Mouse (Mus musculus) lung, embryonic 14.5 days (tissue): ENCODE results near the gene Dgkz. TPM values are rescaled to one million over a fixed set of nuclear protein-coding genes. Genes with fewer than 3 reads are reported as not detected.
A peak's percentile ranks its signal among the peaks of the same experiment; 100 is the strongest.

Experiments
- ATAC-seq: fragments of 200-750 bp; cut with Nextera tagmentation; 2 replicates; pipeline ENCODE4 v1.8.0; 2017; ENCODE audit warnings: mild to moderate bottlenecking, moderate TSS enrichment, moderate library complexity; ENCODE audit not compliant: insufficient read depth
- DNase-seq: peaks from one replicate; pipeline ENCODE4 v3.0.0-alpha.2; 2015
- H3K27ac ChIP-seq: fragments of 300-500 bp; sonication (generic); 2 replicates; pipeline ENCODE4 v1.5.1; 2014; ENCODE audit warnings: low read depth, mild to moderate bottlenecking, moderate library complexity
- H3K27me3 ChIP-seq: fragments of 300-500 bp; sonication (generic); 2 replicates; pipeline ENCODE4 v1.6.1; 2014; ENCODE audit warnings: low read length, control low read depth; ENCODE audit not compliant: insufficient read depth
- H3K36me3 ChIP-seq: fragments of 300-500 bp; sonication (generic); 2 replicates; pipeline ENCODE4 v1.6.1; 2014; ENCODE audit warnings: control low read depth; ENCODE audit not compliant: insufficient read depth
- H3K4me1 ChIP-seq: fragments of 300-500 bp; sonication (generic); 2 replicates; pipeline ENCODE4 v1.6.1; 2014; ENCODE audit warnings: antibody characterized with exemption, control low read depth; ENCODE audit not compliant: insufficient read depth
- H3K4me2 ChIP-seq: fragments of 300-500 bp; sonication (generic); 2 replicates; pipeline ENCODE4 v1.6.1; 2014; ENCODE audit warnings: mild to moderate bottlenecking
- H3K4me3 ChIP-seq: fragments of 300-500 bp; sonication (generic); 2 replicates; pipeline ENCODE4 v1.5.1; 2014; ENCODE audit warnings: low read depth, low read length
- H3K9ac ChIP-seq: fragments of 300-500 bp; sonication (generic); 2 replicates; pipeline ENCODE4 v1.6.1; 2014
- H3K9me3 ChIP-seq: fragments of 300-500 bp; sonication (generic); 2 replicates; pipeline ENCODE4 v1.6.1; 2016; ENCODE audit warnings: low read depth, low read length, control low read depth
- CTCF ChIP-seq: IDR thresholded peaks from 2 replicates; pipeline ENCODE4 v1.5.1; 2016; ENCODE audit warnings: antibody characterized with exemption, low read depth
- WGBS: fragments of 180-500 bp; shearing (Covaris S2); extraction: QIAGEN DNeasy Blood & Tissue Kit; methylation state at CpG from one replicate; pipeline ENCODE4 v1.1.7; 2014; 5-methylcytosine and 5-hydroxymethylcytosine counted together
- polyA plus RNA-seq: library from polyadenylated mRNA; unstranded; fragments of >200 nt; fragmentation: Nextera tagmentation; extraction: Ambion mirVana; gene quantifications from 2 replicates; pipeline ENCODE4 v1.2.1, GENCODE M21; 2014

Gene Dgkz
- polyA plus RNA-seq, 1 experiment from 2014 or later = 63.9 TPM

GRCm38 (mm10) chr2:91947397-91948150 is 28.1 kb downstream of the Dgkz start:
- Histone ChIP-seq H3K4me3 (no peak overlapping the region), H3K9me3 (no peaks in the 10 kb centered on the region), H3K27me3 (no peaks in the 10 kb centered on the region), H3K4me2 (peak overlapping the region; percentile 25; the same call in 1 of the 2 replicates), H3K4me1 (peaks cover 20% of the 10 kb centered on the region), H3K9ac (no peak overlapping the region; the same call in 1 of the 2 replicates), H3K27ac (peak overlapping the region; percentile 59), H3K36me3 (peaks cover 10% of the 10 kb centered on the region)
- ATAC-seq (no peak), DNase-seq (no peak)
- no peak for TF ChIP-seq CTCF
- 60% methylated on average over 11 of the region's 11 CpGs for WGBS

GRCm38 (mm10) chr2:91946836-91947235 is 28.8 kb downstream of the Dgkz start:
- Histone ChIP-seq H3K9me3 (no peaks in the 10 kb centered on the region), H3K9ac (no peak overlapping the region), H3K4me1 (peaks cover 20% of the 10 kb centered on the region), H3K27ac (no peak overlapping the region), H3K27me3 (no peaks in the 10 kb centered on the region), H3K36me3 (peaks cover 10% of the 10 kb centered on the region), H3K4me2 (no peak overlapping the region), H3K4me3 (no peak overlapping the region)
- DNase-seq (no peak), ATAC-seq (no peak)
- TF ChIP-seq CTCF = no peak
- 47% methylated on average over 6 of the region's 6 CpGs for WGBS

GRCm38 (mm10) chr2:91945483-91945882 is 30.2 kb downstream of the Dgkz start, which contains the start of gene Gm9821:
Gene Gm9821, plus strand, starts transcription at chr2:91945703.
- Histone ChIP-seq H3K27ac (no peak within 1 kb of the TSS), H3K9ac (no peak within 1 kb of the TSS)
- ATAC-seq = no peak

GRCm38 (mm10) chr2:91944170-91944950 is 31.3 kb downstream of the Dgkz start:
- DNase-seq = peak; percentile 87
- no peak overlapping the region for H3K9ac ChIP-seq
- H3K9me3 ChIP-seq = no peaks in the 10 kb centered on the region
- peak; percentile 98 for TF ChIP-seq CTCF
- no peak overlapping the region for H3K4me2 ChIP-seq
- peak; percentile 72 for ATAC-seq
- no peaks in the 10 kb centered on the region for H3K27me3 ChIP-seq
- no peak overlapping the region for H3K4me3 ChIP-seq
- no peak overlapping the region for H3K27ac ChIP-seq
- 36% methylated on average over 13 of the region's 13 CpGs for WGBS
- peaks cover 4% of the 10 kb centered on the region; the same call in 1 of the 2 replicates for H3K4me1 ChIP-seq
- H3K36me3 ChIP-seq = peaks cover 28% of the 10 kb centered on the region

More at GRCm38 (mm10) chr2:91945483-91945882, 30.2 kb downstream of the Dgkz start, which contains the start of gene Gm9821:
- H3K4me1 ChIP-seq = peaks cover 16% of the 10 kb centered on the region
- peaks cover 17% of the 10 kb centered on the region for H3K36me3 ChIP-seq
- H3K4me2 ChIP-seq = no peak within 1 kb of the TSS
- H3K27me3 ChIP-seq = no peaks in the 10 kb centered on the region
- no peak within 1 kb of the TSS for H3K4me3 ChIP-seq
- H3K9me3 ChIP-seq = no peaks in the 10 kb centered on the region
- WGBS = 90% methylated on average over 18 of the region's 18 CpGs
- no peak for TF ChIP-seq CTCF
- no peak for DNase-seq

GRCm38 (mm10) chr2:91942356-91942755 is 33.3 kb downstream of the Dgkz start:
- Histone ChIP-seq H3K4me3 (no peak overlapping the region), H3K4me2 (no peak overlapping the region), H3K27me3 (no peaks in the 10 kb centered on the region), H3K9ac (no peak overlapping the region), H3K4me1 (no peaks in the 10 kb centered on the region; the same call in 1 of the 2 replicates), H3K36me3 (peaks cover 47% of the 10 kb centered on the region), H3K27ac (no peak overlapping the region), H3K9me3 (no peaks in the 10 kb centered on the region)
- WGBS = 59% methylated on average over 6 of the region's 6 CpGs
- ATAC-seq (no peak), DNase-seq (no peak)
- peak; percentile 61 for TF ChIP-seq CTCF

GRCm38 (mm10) chr2:91939303-91939935 is 36.2 kb downstream of the Dgkz start:
- Histone ChIP-seq H3K4me2 (no peak overlapping the region), H3K4me1 (no peaks in the 10 kb centered on the region; the same call in 1 of the 2 replicates), H3K4me3 (no peak overlapping the region), H3K9ac (no peak overlapping the region), H3K9me3 (no peaks in the 10 kb centered on the region), H3K36me3 (peaks cover 67% of the 10 kb centered on the region), H3K27me3 (no peaks in the 10 kb centered on the region), H3K27ac (no peak overlapping the region)
- DNase-seq (no peak), ATAC-seq (no peak)
- 78% methylated on average over 15 of the region's 15 CpGs for WGBS
- no peak for TF ChIP-seq CTCF
